Comparison of ENCODE assay signal across 8 mouse cellular contexts in genomic region chr6:143219347-143219746, GRCm38 (mm10). TPM values are rescaled to one million over a fixed set of nuclear protein-coding genes. Genes with fewer than 3 reads are reported as not detected.
DNase-seq lines count a peak whose midpoint lies in the region; ATAC-seq and TF ChIP-seq lines count a peak whose summit lies in the region.

No protein-coding gene starts in this region.

- no peak overlapping the region for H3K4me3 ChIP-seq in ES-Bruce4 (ENCODE audit: low read depth, low read length)
- H3K4me3 ChIP-seq in cerebellum, adult 2 months (replicated peaks; ENCODE audit: insufficient read depth, low read depth, low read length), result no peak overlapping the region
- H3K4me3 ChIP-seq in liver, embryonic 11.5 days (ENCODE audit: low read depth, low read length), result no peak overlapping the region
- H3K4me3 ChIP-seq in neural tube, embryonic 12.5 days, result no peak overlapping the region

- TF ChIP-seq POLR2A in ES-Bruce4 (IDR thresholded peaks at IDR 0.05; ENCODE audit: insufficient read depth, low read length), result no peak
- no peak for TF ChIP-seq POLR2A in cerebellum, adult 2 months (IDR thresholded peaks at IDR 0.05; ENCODE audit: borderline replicate concordance, insufficient read depth, low read length)

- no peak overlapping the region for H3K4me2 ChIP-seq in liver, embryonic 11.5 days
- no peak overlapping the region for H3K4me2 ChIP-seq in neural tube, embryonic 12.5 days (replicated peaks)

- no peak overlapping the region for H3K27ac ChIP-seq in ES-Bruce4 (ENCODE audit: insufficient read depth, low read length)
- no peak overlapping the region for H3K27ac ChIP-seq in cerebellum, adult 2 months (ENCODE audit: insufficient read depth, low read length)
- no peak overlapping the region for H3K27ac ChIP-seq in liver, embryonic 11.5 days (ENCODE audit: low read depth, low read length)
- no peak overlapping the region for H3K27ac ChIP-seq in neural tube, embryonic 12.5 days

- no peak for TF ChIP-seq CTCF in ES-Bruce4 (IDR thresholded peaks at IDR 0.05; ENCODE audit: low read depth, low read length)
- TF ChIP-seq CTCF in cerebellum, adult 2 months (IDR thresholded peaks at IDR 0.05; ENCODE audit: borderline replicate concordance, insufficient read depth, low read depth, low read length), result peak; percentile 45; the same call in 1 of the 2 replicates

- H3K4me1 ChIP-seq in ES-Bruce4 (ENCODE audit: control insufficient read depth, insufficient read depth, low read length), result no peaks in the 10 kb centered on the region
- no peaks in the 10 kb centered on the region for H3K4me1 ChIP-seq in cerebellum, adult 2 months (ENCODE audit: control insufficient read depth, insufficient read depth, low read length)
- H3K4me1 ChIP-seq in liver, embryonic 11.5 days (replicated peaks; ENCODE audit: control insufficient read depth, insufficient read depth, low read length), result no peaks in the 10 kb centered on the region
- H3K4me1 ChIP-seq in neural tube, embryonic 12.5 days, result no peaks in the 10 kb centered on the region

- H3K9ac ChIP-seq in ES-Bruce4 (ENCODE audit: low read depth, poor library complexity, severe bottlenecking), result 0 out of 2 replicates have a peak overlapping the region, but pooled peaks have one; percentile 21
- H3K9ac ChIP-seq in liver, embryonic 11.5 days (ENCODE audit: low read depth, low read length), result no peak overlapping the region
- H3K9ac ChIP-seq in neural tube, embryonic 12.5 days, result no peak overlapping the region

- DNase-seq in 3T3-L1 (ENCODE audit: low read depth, low spot score), result peak; percentile 88
- peak in 1 of 2 experiments; percentile 55 for DNase-seq in cerebellum, adult 2 months
- DNase-seq in kidney, adult 9 months, result peak; percentile 80
- DNase-seq in liver, embryonic 11.5 days (ENCODE audit: low spot score), result peak; percentile 43
- DNase-seq in thymus, postnatal 4 days, result peak; percentile 64

- 3% methylated on average over 5 of the region's 5 CpGs for WGBS in cerebellum, adult 2 months
- 3% methylated on average over 5 of the region's 5 CpGs for WGBS in liver, embryonic 11.5 days
- 7% methylated on average over 5 of the region's 5 CpGs for WGBS in neural tube, embryonic 12.5 days

- ATAC-seq in frontal cortex, adult (ENCODE audit: low TSS enrichment), result peak; percentile 71
- ATAC-seq in liver, embryonic 11.5 days (replicated peaks; ENCODE audit: low FRiP score), result no peak
- peak; percentile 78 for ATAC-seq in neural tube, embryonic 12.5 days (ENCODE audit: low FRiP score, low read depth)

- TF ChIP-seq EP300 in ES-Bruce4 (IDR thresholded peaks at IDR 0.05; ENCODE audit: insufficient read depth, low read depth, low read length), result no peak

- no peaks in the 10 kb centered on the region for H3K27me3 ChIP-seq in ES-Bruce4 (ENCODE audit: control insufficient read depth, insufficient read depth, low read length, poor library complexity, severe bottlenecking)
- H3K27me3 ChIP-seq in cerebellum, adult 2 months (ENCODE audit: control insufficient read depth, insufficient read depth, low read length), result no peaks in the 10 kb centered on the region
- no peaks in the 10 kb centered on the region for H3K27me3 ChIP-seq in liver, embryonic 11.5 days (replicated peaks; ENCODE audit: control insufficient read depth, insufficient read depth, low read length)
- no peaks in the 10 kb centered on the region for H3K27me3 ChIP-seq in neural tube, embryonic 12.5 days (replicated peaks)

- H3K36me3 ChIP-seq in ES-Bruce4 (ENCODE audit: control insufficient read depth, insufficient read depth, low read length, poor library complexity, severe bottlenecking), result no peaks in the 10 kb centered on the region
- no peaks in the 10 kb centered on the region for H3K36me3 ChIP-seq in liver, embryonic 11.5 days (ENCODE audit: control insufficient read depth, insufficient read depth, low read length)
- H3K36me3 ChIP-seq in neural tube, embryonic 12.5 days, result no peaks in the 10 kb centered on the region

- peaks cover 10% of the 10 kb centered on the region for H3K9me3 ChIP-seq in ES-Bruce4 (replicated peaks; ENCODE audit: control insufficient read depth, insufficient read depth, low read length, poor library complexity, severe bottlenecking)
- peaks cover 5% of the 10 kb centered on the region; the same call in 1 of the 2 replicates for H3K9me3 ChIP-seq in liver, embryonic 11.5 days (ENCODE audit: control insufficient read depth, low read length)
- peaks cover 6% of the 10 kb centered on the region for H3K9me3 ChIP-seq in neural tube, embryonic 12.5 days

RNA-seq across cellular contexts. Expression of gene Etnk1, which starts 52.3 kb away (rescaled TPM):
- polyA plus RNA-seq in ES-Bruce4 (2011; ENCODE audit: insufficient read depth, insufficient read length, low read depth, missing spikeins), result 140 and 149 TPM in 2 replicates
- 157 and 163 TPM in 2 replicates for polyA plus RNA-seq in cerebellum, adult 2 months (2012; rRNA removed)
- 20.0 and 23.6 TPM in 2 replicates for polyA plus RNA-seq in liver, embryonic 11.5 days (2014; fragmentation: Nextera tagmentation; extraction: Ambion mirVana)
- polyA plus RNA-seq in neural tube, embryonic 12.5 days (2016; fragmentation: Nextera tagmentation; extraction: Ambion mirVana), result 37.8 and 40.8 TPM in 2 replicates
